Mouse (Mus musculus) ovary, adult 18-20 months (tissue): Measurements from ENCODE around the gene Psd.

Experiments used
- DNase-seq: peaks from one replicate; pipeline ENCODE4 v3.0.0; 2022; ENCODE audit warnings: low spot score, mixed read lengths

Psd gene

DNA sequence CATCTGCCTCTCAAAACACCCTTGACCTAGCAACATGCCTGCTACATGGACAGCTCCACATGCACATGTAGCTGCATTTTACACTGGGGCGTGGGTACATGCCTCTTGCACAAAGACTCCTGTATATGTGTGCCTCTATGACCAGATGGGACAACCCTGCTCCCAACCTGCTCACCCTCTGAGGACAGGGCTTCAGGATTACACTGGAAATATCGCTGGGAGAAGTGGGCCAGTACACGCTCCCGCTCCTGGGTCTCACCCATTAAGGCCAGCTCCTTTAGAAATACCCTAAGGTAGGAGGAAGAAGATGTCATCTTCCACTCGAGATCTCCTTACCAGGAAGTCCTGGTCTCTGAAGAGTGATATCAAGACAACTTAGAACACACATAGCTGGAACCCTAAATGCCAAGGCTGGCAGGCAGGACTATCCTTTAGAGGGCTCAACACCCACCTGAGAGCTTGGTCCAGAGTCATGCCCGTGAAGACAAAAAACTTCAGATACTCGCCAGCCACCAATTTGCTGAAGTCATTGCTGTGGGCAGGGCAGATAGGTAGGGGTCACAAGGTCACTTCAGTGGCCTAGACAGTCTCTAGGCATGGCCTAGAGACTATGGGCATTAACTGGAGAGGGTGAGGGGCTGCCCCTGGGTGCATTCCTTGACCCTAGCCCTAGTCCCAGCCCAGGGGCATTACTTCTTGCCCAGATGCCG is 6.7 kb downstream of the Psd start:
- no peak for DNase-seq

DNA sequence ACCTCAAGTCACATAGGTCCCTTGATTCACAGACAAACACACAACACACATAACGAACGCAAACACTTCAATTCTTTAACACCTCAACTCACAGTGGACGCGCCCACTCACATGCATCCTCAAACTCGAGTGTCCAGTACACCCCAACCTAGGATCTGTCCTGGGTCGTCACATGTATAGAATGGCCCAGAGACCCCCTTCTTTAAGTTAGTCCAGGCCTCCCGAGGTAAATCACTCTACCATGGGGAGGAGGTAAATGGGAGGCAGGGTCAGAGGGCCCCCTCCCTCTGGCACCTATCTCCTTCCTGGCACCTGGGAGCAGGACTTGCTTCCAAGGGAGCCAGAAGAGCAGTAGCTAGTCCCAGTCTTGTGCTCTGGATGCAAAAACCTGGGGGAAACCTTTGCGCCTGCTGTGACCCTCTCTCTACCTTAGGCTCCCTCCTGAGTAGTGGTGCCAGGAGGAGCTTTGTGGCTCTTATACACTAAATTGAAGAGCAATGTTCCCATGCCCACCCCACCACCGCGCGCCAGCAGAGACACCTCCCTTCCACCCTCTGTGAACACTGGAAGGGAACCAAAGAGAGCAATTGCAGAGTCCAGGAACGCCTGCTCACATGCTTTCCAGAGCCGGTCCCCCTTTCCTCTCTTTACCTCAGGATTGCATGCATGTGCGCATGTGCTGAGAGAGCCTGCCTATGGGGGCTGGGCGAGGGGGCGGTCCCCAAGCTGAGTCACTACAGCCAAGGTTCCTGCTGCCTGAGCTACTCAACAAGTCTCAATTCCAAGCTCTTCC is 8.2 kb downstream of the Psd start:
- DNase-seq: peak; percentile 74

DNA sequence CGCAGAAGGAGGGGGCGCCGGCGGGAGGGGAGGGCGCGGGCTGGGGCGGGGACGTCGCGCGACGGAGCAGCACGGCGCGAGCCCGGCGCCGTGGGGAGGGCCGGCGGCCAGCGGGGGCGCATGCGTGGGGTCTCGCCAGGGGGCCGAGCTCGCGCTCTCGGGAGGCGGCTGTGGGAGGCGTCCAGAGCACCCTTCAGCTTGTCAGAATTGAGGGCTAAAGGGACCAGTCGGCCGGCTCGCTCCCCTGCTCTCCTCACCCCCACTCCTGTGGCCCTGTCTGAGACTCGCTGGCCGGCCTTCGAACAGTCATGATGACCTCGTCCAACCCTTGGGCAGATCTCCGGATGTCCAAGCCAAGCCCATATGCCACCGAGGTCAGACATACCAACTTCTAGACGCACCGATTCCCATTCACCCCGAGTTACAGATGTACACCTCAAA is 8.9 kb downstream of the Psd start:
- peak; percentile 55 for DNase-seq

DNA sequence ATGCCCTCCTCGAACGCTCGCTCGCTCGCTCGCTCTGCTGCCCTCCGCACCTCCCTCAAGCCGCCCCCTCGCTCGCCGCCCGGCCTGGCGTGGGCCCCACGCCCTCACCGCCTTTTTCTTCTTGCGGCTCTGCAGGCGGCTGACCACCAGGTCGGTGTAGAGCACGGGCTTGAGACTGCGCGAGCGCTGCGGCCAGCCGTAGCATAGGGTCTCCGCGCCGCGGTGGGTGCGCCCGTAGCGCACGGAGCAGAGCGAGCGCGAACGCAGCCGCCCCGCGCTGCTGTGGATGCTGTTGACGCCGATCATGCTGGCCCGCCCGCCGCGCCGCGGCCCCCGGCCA is 9.4 kb downstream of the Psd start:
- DNase-seq: peak; percentile 1

DNA sequence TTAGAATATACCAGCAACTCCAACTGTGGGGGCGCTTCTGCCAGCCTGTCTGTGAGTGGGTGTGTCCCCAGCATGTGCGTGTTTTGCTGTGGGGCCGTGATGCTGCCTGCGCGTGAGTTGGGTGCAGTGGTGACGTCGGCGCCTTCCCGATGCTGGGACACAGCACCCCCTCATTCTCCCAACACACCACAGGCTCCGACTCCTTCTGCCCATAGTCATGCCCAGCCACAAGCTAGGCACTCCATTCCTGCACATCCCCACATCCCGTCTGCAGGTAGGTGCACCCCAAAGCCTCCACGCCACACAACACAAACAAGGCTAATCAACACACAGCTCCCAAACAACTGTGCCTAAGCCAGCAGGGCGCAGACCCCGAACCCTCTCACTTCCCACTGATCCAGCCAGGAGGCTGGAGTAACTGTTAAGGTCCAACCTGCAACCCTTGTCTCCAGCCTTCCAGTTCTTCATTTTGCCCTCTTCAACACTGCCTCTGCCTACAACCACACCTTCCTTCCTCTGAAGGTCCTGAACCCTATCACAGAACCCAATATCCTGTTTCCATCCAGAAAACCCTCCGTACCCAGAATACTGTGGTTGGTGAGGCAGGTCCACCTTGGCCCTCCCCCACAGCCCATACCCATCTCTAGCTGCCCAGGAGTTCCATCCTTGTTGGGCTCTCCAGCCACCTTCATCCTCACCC is 10.0 kb downstream of the Psd start:
- DNase-seq: peak; percentile 1

DNA sequence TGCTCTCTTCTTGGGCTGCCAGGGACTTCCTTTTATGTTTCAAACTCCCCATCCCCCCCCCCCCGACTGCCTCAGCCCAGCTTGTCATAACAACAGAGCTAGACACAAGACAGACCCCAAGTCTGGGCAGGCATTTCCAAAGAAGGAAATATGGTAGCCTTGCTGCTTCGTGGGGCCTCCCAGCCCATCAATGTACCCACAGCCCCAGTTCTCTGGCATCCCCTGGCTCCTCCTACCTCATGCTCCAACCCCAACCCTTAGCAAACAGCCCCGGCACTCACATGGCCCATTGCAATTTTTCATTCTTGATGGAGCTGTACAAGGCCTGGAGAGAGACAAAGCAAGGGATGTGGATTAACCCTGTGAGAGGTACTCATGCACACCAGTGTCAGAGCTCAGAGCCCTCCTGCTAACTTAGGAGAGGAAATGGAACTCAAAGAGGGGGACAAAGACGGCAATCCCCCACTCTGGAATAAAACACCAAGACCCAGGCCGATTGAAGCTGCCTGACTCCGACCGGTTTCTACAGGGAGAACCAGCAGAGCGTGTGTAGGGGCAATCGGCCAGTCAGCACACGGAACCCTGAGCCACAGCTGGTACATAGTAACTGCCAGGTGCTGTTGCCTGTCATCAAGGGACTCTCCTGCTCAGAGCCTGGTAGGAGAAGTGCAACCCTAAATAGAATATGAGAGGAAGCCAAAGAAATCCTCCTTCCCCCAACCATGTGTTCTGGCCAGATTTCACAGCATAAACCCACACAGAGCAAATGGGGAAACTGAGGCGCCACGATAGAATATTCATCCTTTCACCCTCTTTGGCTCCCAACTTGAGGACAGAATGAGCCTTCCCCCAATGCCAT is 11.0 kb downstream of the Psd start:
- DNase-seq: peak; percentile 2

DNA sequence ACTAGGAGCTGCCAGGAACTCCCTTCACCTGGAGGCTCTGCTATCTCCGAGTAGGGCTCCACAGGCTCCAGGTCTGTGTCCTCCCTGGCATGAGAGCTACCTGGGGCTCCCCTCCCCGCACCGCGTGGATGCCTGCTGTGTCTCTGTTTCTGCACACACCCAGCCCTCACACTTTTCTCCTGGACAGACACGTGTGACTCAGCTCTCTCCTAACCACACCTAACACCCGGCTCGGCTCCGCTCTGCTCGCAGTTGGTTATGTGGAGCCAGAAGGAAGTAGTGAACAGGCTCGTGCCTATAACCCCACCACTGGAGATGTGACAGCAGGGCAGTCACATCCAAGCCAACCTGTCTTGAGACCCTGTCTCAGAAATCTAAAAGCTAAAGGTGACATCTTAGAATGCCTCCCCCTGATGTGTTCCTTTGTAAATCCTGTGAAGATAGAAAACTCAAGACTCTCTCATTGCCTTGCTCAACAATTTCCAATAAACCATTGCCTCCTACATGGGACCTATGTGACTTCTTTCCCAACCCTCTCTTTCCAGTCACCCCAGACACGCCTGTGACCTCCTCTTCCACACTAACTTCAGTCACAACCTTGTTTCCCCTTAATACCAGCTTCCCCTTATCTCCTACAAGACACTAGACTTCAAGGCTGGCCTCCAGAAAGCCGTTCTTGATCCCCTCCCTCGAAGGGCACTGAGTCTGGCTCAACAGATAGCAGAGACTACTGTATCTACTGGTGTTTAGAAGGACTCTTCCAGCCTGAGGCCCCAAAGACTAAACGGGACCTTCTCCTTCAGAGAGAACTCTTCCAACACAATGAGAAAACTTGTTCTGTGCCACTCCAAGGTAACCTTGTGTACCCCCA is 11.8 kb downstream of the Psd start:
- DNase-seq: peak; percentile 63

DNA sequence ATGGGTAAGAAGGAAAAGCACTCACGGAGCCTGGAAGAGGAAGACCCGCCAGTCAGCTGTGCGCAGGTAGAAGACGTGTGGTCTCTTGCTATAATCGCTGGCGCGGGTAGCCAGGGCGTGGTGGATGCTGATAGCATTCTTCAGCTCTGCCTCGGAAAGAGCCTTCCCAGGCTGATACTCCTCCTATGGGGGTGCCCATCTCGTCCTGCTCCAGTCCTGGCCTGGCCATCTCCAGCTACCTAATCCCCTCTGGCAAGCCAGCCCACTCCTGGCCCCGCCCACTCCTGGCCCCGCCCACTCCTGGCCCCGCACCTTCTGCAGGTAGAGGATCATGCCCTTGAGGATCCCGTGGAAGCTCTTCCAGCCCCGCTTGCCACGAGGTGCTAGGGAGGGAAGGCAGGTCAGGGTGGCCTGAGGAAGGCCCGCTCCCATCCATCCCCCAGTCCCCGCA is 12.8 kb downstream of the Psd start:
- DNase-seq: peak; percentile 5

DNA sequence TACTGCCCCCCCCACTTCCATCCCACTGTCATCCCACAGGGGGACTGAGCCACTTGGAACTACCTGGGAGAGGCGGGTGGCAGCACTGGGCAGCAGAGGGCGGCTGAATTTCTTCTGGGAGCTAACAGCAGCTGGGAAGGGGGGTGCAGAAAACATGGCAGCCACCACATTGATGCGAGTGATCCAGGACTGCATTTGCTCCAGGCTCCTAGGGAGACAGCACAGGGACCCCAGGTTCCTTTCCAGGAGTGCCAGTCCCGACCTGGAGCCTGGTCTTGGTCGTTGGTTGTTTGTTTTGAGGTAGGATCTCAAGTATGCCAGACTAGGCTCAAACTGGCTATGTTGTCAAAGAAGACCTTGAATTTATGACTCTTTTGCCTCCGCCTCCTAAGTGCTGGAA is 13.4 kb downstream of the Psd start:
- no peak for DNase-seq

DNA sequence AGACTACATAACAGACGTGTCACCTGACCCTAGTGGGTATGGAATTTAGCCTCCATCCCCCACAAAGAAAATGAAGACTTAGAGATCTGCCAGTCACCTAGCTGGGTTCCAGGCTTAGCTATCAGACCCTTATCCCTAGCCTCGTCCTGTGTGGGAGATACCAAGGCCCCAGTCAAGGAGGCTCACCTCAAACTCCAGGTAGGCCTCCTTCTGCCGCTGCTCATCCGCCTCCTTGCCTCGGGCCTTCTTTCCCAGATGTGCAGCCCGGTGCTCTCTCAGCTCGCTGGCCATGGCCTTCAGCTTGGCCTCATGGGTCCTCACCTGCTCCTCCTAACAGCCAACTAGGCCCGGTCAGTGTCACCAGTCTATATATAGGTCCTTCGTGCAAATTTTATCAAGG is 13.8 kb downstream of the Psd start:
- DNase-seq: no peak

DNA sequence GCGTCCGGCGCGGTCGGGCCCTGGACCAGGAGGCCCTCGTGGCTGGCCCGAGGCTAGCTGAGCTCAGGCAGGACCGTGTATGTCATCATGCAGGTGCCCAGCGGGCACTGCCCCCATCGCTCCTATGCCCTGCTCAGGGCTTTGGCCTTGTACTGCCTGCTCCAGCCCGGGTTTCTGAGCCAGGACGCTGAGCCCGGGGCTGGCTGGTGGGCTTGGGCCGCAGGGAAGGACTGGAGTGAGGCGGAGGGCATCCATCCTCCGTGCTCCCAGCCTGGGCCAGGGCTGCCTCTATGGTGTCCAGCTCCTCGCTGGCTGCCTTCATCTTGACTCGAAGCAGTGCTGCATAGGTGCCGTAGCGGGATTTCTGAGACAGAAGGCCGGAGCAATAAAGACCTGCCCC is 14.4 kb downstream of the Psd start:
- peak; percentile 1 for DNase-seq

DNA sequence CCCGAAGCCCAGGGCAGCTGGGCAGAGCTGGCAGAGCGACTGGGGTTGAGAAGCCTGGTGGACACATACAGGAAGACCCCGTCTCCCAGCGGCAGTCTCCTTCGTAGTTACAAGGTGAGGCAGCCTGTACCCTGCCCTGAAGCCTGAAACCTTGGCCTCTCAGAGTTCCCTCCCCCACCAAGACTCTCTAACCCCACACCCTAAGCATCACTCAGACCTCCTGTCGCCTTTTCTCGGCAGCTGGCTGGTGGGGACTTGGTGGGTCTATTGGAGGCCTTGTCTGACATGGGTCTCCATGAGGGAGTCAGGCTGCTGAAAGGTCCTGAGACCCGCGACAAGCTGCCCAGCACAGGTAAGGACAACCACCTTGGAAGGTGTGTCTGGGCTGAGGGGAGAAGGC is 15.6 kb downstream of the Psd start:
- peak; percentile 1 for DNase-seq

DNA sequence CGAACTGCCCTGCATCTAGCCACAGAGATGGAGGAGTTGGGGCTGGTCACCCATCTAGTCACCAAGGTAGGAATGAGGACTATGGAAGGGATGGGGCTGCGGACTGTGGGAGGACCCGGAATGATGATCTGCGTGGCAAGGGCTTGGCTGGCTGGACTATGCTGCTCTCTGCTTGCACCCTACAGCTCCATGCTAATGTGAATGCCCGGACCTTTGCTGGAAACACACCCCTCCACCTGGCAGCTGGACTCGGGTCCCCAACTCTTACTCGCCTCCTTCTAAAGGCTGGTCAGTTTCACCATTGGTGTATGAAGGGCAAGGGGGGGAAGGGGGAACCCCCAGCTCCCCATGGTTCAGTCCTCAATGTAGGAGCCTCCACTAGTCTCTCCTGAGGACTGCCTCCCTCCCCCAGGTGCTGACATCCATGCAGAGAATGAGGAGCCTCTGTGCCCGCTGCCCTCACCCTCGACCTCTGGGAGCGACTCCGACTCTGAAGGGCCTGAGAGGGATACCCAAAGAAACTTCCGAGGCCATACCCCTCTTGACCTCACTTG is 16.6 kb downstream of the Psd start:
- DNase-seq: peak; percentile 1

DNA sequence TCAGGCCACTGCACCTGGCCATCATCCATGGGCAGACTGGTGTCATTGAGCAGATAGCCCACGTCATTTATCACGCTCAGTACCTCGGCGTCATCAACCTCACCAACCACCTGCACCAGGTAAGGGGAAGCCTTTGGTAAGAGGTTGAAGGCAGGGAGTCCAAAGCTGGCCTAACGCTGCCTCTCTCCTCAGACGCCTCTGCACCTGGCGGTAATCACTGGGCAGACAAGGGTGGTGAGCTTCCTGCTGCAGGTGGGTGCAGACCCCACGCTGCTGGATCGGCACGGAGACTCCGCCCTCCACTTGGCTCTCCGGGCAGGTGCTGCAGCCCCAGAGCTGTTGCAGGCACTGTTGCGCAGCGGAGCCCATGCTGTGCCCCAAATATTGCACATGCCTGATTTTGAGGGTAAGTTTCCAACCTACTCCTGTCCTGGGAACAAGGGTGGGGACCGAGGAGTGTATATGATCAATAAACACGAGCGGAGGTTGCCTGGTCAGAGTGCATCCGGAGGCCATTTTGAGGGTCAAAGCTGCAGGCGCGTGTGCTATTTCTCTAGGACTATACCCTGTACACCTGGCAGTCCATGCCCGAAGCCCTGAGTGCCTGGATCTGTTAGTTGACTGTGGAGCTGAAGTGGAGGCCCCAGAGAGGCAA is 17.2 kb downstream of the Psd start:
- DNase-seq: peak; percentile 4

DNA sequence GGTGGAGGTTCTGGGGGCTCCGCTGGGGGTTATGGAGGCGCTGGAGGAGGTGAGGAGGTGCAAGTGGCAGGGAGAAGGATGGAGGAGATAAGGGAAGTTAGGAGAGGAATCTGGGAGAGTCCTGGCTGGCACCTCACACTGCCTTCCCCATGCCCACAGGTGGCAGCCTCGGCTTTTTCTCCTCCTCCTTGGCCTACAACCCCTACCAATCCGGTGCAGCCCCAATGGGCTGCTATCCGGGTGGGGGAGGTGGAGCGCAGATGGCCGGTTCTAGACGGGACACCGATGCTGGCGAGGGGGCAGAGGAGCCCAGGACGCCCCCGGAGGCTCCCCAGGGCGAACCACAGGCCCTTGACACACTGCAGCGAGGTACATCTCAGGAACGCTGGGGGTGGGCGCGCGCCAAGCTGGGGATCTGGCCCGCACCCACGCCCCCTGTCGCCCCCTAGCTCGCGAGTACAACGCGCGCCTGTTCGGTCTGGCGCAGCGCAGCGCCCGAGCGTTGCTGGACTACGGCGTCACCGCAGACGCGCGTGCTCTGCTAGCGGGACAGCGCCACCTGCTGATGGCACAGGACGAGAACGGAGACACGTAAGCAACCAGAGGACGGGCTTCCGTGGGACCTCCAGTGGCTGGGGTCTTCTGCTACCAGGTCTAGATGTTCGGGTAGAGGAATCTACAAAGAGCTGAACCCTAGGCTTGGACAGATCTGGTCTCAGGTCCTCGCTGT is 18.1 kb downstream of the Psd start:
- peak; percentile 56 for DNase-seq

DNA sequence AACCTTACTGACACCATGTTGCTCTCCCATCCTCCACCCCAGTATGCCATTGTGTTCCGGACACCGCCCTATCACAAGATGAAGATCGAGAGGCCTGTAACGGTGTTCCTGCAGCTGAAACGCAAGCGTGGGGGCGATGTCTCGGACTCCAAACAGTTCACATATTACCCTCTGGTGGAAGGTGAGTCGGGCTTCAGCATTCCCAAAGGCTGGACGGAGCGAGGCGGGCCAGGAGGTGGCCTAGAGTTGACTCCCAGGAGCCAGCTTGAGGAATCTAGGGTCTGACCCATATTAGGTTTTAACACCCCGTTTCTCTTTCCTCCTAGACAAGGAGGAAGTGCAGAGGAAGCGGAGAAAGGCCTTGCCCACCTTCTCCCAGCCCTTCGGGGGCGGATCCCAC is 18.7 kb downstream of the Psd start:
- peak; percentile 4 for DNase-seq

DNA sequence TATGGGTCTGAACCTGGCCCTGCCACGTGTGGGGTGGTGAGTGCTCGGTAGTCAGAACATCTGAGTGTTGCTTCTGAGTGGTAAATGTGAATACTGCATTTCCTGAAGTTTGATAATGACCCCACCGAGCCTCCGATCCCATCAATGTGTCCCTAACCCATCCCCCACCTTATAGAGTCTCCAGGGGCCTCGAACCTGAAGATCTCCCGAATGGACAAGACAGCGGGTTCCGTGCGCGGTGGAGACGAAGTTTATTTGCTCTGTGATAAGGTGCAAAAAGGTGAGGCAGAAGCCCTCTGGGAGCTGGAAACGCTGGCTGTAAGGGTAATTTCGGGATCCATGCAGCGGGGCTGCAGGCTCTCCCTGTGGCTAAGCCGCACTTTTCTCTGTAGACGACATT is 19.2 kb downstream of the Psd start:
- DNase-seq: peak; percentile 1

DNA sequence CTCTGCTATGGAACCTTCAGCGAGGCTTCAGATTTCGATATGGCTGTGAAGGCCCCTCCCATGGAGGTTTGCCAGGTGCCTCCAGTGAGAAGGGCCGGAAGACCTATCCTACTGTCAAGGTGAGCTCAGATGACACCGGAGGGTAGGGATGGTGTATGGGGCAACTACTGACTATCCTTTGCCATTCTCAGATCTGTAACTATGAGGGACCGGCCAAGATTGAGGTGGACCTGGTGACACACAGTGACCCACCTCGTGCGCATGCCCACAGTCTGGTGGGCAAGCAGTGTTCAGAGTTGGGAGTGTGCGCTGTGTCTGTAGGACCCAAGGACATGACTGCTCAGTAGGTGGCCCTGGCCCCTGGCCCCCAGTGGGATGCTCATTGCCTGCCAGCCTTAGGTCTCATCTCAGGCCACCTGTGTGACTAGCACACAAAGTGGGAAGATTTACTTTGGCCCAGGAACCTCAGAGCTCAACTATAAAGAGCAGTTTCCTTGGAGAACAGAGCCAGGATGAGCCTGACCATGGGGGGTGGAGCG is 20.1 kb downstream of the Psd start:
- peak; percentile 2 for DNase-seq

DNA sequence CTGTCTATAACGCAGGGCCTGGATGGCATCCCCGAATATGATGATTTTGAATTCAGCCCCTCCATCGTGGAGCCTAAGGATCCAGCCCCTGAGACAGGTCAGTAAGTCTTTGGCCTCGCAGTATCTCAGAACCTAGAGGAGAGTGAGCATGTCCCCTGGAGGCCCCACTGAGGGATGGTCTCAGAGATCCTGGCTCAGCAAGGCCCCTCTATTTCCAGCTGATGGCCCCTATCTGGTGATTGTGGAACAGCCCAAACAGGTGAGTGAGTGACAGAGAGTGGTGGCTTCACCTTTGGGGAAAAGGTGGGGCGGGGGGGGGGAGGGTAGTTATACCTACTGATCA is 20.7 kb downstream of the Psd start:
- DNase-seq: peak; percentile 2
